Mouse (Mus musculus) hematopoietic stem cell, adult 5-6 weeks (primary cell): ENCODE data around the gene Tap2. TPM values are rescaled to one million over a fixed set of nuclear protein-coding genes. Genes with fewer than 3 reads are reported as not detected.
A peak's percentile ranks its signal among the peaks of the same experiment; 100 is the strongest.
"Not testable (repeated sequence)": the region's sequence is repeated elsewhere in the genome, so short reads cannot be mapped to it uniquely, and the experiment has no call there.

Experiments used
- ATAC-seq, 2 experiments: fragments of 125-278 bp in 1 of 2; replicated peaks in 1 of 2; 2 replicates each; pipeline ENCODE4 v1.8.0; 2016 to 2017; ENCODE audit warnings: inconsistent platforms in 2 of 2, mild to moderate bottlenecking in 2 of 2, moderate number of reproducible peaks in 2 of 2, low read depth in 1 of 2, moderate TSS enrichment in 1 of 2; ENCODE audit not compliant: low FRiP score in 2 of 2, poor library complexity in 2 of 2, severe bottlenecking in 2 of 2, insufficient read depth in 1 of 2, low TSS enrichment in 1 of 2
- total RNA-seq: library from RNA; stranded (forward); fragments of 172-1452, 232-1000 nt; gene quantifications from 2 replicates; pipeline ENCODE4 v1.2.3, GENCODE M21; 2017

Tap2 gene
- total RNA-seq, 1 experiment from 2014 or later = 116 TPM

DNA sequence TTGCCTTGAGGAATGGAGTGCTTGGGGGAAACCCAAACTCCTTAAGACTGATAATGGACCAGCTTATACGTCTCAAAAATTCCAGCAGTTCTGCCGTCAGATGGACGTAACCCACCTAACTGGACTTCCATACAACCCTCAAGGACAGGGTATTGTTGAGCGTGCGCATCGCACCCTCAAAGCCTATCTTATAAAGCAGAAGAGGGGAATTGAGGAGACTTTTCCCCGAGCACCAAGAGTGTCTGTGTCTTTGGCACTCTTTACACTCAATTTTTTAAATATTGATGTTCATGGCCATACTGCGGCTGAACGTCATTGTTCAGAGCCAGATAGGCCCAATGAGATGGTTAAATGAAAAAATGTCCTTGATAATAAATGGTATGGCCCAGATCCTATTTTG, 27.6 kb downstream of the Tap2 start:
- ATAC-seq = not testable (repeated sequence)

GRCm38 (mm10) chr17:34232021-34232420, 28.7 kb downstream of the Tap2 start:
- not testable (repeated sequence) for ATAC-seq

DNA sequence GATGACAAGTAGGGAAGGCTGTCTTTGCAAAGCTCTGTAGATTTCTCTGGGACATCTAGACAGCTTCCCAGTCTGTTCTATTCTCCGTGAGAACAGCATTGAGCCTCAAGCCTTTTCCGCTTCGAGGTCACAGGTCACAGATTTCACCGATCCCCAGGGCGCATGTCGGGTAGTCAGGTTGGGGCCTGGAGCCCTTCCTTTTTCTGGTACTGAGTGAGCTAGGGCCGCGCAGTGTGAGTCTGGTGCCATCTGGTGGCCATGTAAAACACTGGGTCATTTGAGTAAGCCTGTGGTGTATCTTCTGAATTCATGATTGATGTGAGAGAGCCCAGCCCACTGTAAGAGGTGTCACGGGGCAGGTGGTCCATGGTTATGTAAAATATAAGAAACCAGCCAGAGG, 31.6 kb downstream of the Tap2 start:
- ATAC-seq = peak; percentile 89 to 91

- no peak for ATAC-seq
These were observed 33.4 kb downstream of the Tap2 start for GRCm38 (mm10) chr17:34236691-34237090.

DNA sequence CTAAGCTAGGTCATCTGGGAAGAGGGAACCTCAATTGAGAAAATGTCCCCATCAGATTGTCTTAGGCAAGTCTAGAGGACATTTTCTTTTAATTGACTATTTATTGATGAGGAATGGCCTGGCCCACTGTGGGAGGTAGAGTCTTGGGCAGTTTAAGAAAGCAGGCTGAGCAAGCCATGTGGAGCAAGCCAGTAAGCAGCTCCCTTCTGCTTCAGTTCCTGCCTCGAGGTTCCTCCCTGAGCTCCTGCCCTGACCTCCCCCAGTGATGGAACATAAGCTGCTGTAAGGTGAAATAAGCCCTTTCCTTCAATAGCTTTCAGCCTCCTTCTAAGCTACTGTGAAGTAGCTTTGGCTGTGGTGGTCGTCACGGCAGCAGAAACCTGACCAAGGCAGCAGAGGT, 34.4 kb downstream of the Tap2 start:
- ATAC-seq = no peak

- ATAC-seq = peak; percentile 30 to 44; a peak in 1 of 4 replicates
These were observed 35.4 kb downstream of the Tap2 start, which contains the start of gene H2-Ob for GRCm38 (mm10) chr17:34238706-34239105. H2-Ob (plus strand) TSS chr17:34238903.

- ATAC-seq = peak; percentile 57 to 84
These were observed 36.3 kb downstream of the Tap2 start for GRCm38 (mm10) chr17:34239601-34240041.

- no peak for ATAC-seq
These were observed 37.0 kb downstream of the Tap2 start for GRCm38 (mm10) chr17:34240366-34240765.

GRCm38 (mm10) chr17:34240916-34241315, 37.6 kb downstream of the Tap2 start:
- no peak for ATAC-seq

- ATAC-seq = no peak
These were observed 41.3 kb downstream of the Tap2 start for GRCm38 (mm10) chr17:34244656-34245055.

- ATAC-seq = no peak
These were observed 43.7 kb downstream of the Tap2 start for GRCm38 (mm10) chr17:34247047-34247446.

DNA sequence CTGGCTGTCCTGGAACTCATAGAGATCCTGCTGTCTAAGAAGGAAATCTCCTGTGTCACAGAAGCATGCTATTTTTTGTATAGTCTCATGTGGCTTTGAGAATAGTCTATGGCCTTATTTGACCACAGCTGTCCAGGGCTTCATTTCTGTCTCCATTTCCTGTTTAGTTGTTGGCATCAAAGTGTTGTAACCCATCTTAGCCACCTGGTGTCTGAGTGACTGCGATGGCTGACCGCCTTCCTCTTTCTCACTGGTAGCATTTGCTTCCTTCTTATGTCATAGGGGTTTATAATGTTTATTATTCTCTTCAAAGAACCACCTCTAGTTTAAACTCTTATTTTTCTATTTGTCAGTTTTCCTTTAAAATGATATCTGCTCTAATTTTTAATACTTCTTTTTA, 45.4 kb downstream of the Tap2 start:
- peak in 1 of 2 experiments; percentile 63; a peak in 2 of 4 replicates for ATAC-seq

DNA sequence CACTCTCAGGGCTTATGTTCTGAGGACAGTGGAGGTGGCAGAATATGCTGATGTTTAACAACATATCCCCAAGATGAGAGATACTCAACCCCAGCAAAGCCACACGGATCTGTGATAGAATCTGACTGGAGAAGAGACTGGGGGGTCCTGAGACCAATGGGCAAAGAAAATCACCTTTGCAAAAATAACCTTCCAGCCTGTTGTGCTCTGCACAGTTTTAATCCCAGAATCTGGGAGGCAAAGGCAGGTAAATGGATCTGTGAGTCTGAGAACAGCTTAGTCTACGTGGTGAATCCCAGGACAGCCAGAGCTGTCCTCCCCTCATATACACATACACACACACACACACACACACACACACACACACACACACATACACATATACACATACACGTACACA, 46.0 kb downstream of the Tap2 start:
- no peak for ATAC-seq

GRCm38 (mm10) chr17:34249878-34250277, 46.6 kb downstream of the Tap2 start:
- ATAC-seq = peak; percentile 63 to 77; a peak in 3 of 4 replicates

DNA sequence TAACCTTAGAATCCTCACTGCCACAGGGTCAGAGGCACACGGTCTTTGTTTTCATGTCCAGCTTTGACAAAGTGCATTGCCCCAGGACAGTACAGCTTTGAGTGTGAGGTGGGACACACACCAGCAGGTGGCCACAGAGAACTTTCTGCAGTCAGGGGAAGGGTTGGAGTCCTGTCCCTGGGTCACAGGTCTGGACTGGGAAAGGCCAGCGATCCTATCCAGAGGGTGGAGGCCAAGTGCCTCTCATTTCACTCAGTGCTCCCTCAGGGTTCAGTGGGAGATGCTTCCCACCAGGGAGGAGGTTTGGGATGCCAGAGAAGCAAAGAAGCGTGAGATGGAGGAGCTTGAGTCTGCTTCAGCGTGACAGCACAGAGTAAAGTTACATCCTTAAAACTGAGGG, 48.3 kb downstream of the Tap2 start:
- no peak for ATAC-seq

- no peak for ATAC-seq
These were observed 53.2 kb downstream of the Tap2 start for GRCm38 (mm10) chr17:34256501-34256900.

DNA sequence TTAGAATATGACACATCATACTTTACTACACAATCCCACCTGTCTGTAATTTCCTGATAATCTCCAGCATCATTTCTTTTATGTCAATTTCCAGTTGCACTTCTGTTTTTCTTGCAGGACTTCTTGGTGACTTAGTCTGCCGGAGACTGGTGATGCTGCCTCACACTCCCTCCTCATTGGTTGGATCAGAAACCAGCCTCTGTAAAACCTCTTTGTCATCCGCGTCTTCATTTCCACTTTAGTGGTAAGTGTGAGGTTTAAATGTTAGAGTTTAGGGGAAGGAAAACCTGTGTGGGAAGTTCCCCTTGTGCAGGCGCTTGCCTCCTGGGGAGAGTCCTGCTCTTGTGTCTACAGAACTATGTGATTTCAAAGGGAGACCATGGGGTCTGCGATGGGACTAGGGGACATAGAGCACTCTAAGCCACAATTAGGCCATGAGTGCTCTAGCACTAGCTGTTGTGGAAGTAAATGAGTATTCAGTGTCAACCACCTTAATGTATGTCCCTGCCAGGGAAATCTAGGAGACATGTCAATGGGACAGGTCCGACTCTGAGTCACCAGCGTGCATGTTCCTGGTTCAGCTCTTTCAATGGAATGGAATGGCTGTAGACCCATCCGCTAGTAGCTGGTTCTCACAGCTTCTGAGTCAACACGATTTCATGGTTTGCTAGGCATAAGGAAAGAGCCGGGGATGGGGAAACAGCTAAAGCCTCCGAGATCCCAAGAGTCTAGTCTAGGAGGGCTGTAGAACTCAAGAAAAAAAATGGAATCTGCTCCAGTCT, 54.5 kb downstream of the Tap2 start, which contains the start of gene H2-Ab1:
Gene H2-Ab1, plus strand, starts transcription at position 96 of the 782 bp plus-strand sequence.
- ATAC-seq = peak; percentile 95 to 96

- ATAC-seq = no peak
These were observed 57.2 kb downstream of the Tap2 start for GRCm38 (mm10) chr17:34260551-34260950.

DNA sequence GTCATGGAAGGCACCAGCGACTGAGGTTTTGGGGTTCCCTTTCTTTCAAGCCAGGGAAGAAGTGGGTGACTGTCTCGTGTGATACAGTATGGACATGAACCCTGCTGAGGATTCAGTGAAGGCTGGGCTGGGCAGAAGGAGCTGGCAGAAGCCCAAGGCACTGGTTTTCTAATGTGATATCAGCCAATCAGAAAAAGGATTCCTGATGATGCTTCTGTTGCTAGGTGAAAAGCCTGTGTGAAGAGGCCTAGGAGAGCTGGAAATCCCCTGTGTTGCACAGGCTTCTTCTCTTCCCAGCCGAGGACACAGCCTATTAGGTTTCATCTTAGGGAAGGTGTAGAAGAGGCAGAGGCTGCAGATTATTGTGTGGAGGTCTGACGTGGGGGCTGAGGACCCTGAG, 58.2 kb downstream of the Tap2 start:
- ATAC-seq = peak; percentile 10 to 27; a peak in 1 of 4 replicates
